Mouse (Mus musculus) heart, adult 9 months (tissue): ENCODE measurements around the gene Tdrd9.

Experiments used
- DNase-seq, 2 experiments: peaks; one replicate each; pipeline ENCODE4 v3.0.0; 2022; ENCODE audit warnings: low spot score in 2 of 2

Tdrd9 gene

DNA sequence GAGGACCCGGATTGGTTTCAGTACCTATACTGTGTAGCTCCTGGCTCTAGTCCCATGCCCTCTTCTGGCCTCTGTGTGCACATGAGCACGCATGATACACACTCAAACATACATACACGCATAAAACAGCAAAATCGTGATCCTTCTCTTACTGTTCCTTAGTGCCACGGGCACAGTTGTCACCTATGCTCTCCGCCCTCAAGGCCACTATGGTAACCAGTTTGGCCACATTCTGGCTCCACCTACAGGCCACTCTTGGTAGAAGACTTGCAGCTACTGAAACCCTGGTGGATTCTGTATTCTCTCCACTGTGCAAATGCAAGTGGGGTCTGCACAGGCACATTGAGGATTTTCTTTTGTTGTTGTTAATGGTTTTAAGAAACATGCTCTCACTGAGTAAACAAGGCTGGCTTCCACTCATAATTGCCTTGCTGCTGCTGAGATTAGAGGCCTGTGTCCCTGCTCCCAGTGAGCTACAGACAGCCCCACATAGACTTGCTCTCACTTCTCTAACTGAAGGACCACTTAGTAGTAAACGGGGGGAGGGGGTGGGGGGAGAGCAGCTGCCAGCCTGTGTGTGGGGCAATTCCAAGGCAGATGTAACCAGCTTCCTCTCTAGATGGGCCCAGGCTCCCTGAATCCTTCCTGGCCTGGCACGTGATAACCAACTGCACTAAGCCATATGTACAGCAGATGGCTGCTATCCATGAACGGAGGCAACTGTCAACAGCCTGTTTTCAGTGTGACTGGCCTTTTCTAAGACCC lies 13.1 kb upstream of the Tdrd9 start:
- peak; percentile 29 to 68 for DNase-seq

DNA sequence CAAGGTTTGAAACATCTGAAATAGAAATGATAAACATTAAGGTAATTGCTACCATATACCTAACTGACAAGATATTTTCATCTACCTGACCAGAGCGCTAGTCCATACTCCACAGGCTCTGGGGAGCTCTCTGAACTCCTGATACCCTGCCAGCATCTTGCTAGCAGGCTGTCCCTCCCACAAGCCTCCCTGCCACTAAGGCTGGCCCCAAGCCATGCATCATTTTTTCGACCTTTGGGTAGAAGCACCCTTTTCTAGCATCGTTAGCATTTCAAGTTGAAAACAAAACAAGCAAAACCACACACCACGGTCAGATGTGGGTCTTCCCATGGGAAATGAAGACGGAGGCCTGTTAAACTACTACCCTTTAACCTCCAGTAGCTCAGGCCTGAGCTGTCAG lies 8.0 kb upstream of the Tdrd9 start:
- no peak for DNase-seq

DNA sequence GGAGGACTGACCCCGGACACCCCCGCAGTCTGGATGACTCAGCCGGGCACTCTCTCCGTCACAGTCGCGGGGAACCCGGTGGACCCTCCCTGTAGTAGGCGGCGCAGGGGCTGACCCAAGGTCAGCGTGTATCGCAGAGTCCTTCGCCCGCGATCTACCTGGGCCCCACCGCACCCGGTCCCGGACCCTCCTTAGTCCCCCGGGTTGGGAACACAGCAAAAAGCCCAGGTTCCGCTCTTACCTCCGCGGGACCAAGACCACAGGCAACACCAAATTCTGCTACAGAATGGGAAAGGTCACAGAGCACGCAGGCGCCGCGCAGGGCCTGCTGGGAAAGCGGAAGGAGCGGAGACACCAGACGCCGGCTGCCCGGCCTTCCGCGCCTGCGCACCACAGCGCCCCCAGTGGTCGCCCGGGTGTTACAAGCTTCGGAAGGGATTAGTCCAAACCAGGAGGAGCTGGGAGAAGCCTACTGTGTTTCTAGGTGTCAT lies 4.6 kb upstream of the Tdrd9 start, which contains the start of gene Atp5mpl:
Gene Atp5mpl (minus strand): TSS at position 295 of the 491 bp plus-strand sequence.
- peak; percentile 88 to 93 for DNase-seq

DNA sequence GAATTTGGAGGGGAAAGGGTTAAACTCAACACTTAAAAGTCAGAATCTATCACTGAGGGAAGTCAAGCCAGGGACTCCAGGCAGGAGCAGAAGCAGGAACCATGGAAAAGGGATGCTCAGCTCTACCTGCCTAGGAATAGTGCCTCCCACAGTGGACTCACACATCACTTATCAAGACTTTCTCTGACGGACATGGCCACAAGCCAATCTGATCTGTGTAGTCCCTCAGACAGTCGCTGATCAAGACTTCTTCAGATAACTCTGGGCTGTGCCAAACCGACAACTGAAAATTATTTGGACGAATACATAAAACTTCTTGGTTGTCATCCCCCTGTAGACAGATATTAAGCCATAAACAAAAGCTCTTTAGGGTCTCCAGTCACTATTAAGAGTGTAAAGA lies 1.3 kb upstream of the Tdrd9 start:
- DNase-seq, result no peak

DNA sequence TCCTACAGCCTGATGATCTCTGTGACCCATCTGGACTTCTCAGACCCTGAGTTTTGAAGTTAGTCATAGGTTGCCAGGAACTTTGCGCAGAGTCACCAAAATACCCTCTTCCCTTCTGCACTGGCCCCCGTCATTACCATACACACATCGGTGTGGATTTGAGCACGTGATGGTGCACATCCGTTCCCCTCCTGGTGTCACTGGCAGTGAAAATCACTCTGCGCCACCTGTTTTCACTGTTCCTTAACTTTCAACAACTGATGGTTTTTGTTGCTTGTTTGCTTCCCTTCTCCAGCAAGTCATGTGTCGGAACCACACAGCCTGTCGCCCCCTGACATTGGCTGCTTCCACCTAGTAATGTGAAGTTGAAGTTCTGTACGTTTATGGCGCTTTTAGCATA lies 1.1 kb downstream of the Tdrd9 start:
- no peak for DNase-seq

DNA sequence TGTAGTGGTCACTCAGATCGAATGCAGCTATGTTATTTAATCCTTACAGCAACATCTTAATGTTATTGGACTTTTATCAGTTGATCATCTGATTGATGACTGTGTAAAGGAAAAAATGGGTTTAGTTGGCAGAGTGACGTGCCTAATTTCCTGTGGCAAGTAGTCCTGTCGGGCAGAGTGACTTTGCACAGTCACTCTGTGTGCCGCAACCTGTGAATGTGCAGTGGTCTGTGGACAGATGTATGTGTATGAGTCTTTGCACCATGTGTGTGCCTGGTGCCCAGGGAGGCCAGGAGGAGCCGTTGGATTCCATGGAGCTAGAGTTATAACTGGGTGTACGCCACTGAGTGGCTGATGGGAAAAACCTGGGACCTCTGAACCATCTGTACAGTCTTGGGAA lies 3.2 kb downstream of the Tdrd9 start:
- DNase-seq, result no peak

DNA sequence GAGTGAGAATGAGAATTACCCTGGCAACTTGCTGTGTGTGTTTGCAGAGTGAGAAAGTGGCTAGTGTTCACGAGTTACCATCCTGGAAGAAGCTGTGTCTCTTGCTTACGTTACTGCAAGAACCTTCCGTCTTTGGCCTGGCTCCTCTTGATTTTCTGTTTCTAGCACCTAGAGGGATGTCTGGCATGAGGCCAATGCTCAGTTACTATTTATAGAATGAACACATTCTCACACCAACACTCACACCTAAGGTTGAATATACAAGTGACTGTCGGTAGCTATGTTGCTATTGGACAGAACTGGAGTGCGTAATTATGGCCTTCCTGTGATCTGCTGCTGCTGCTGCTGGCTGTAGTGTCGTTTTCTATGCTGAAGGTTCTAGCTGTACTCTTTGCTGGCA lies 5.8 kb downstream of the Tdrd9 start:
- DNase-seq, result peak in 1 of 2 experiments; percentile 45

DNA sequence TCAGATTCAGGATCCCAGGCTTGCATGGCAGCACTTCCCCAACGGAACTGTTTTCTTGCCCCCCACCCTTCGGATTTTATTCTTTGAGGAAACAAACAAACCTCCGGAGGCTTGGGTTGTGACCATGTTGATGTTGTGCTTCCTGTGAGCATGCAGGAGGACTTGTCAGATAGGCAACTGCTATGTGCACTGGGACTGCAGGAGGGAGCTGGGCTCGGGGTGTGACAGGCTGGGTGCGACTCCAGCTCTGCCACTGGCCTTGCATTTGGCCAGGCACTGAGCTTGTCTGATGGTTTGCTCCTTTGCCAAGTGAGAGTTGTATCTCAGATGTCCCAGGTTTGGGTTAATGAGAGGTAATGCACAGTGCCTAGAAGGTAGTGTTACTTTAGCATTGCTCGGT lies 6.9 kb downstream of the Tdrd9 start:
- no peak for DNase-seq

DNA sequence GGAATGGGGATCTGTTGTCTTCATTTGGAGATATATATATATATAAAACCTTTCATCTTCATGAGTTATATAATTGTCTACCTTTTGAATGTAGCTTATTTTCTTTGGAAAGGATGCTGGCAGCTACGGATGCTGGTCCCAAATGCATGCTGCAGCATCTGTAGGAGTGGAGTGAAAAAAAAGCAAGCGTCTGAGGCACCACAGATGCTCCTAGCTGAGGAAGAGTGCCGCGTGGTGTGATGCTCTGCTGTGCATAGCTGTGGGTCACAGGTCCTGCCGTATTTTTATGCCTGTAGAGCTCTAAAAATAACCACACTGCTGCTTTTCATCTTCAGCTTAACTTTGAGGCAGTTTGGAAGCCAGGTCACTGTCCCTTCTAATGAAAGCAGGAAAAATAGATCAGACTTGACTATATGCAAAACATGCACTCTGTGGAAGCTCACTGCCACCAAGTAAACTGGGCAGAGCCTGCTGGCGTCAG lies 9.6 kb downstream of the Tdrd9 start, which contains the start of gene Rd3l:
Gene Rd3l (minus strand): TSS at position 431 of the 481 bp plus-strand sequence.
- no peak for DNase-seq

DNA sequence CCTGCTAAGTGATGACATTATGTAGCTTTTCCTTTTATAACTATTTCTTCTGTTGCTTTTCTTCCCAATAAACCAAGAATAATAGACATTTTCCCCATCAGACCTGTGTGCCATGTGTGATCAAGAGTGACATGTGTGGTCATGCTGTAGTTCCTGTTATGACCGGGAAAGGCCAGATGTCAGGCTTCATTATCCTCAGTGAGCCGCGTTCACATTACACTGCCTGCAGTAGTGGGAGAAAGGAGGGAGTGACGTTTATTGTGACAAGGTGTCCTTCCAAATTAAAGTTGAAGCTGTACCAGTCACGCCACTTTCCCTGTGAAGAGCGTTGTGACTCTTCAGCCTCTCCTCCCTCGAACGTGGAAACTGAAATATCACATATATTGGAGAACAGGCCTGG lies 10.5 kb downstream of the Tdrd9 start:
- no peak for DNase-seq

DNA sequence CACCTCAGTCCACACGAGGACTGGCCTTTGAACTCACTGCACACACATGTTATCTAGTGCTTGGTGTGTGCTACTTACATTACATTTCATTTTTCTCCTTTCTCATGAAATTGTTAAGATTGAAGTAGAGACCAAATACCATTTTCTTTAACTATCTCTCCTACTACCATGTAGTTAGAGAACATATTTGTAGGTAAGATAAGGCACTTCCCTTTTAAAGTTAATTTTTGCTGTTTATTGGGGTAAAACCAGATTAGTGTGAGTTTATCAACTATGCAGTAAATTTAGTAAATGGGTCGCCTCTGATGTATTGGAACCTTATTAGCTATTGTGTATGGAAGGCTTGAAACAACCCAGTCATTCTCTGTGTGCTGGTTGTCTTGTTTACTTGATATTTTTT lies 11.8 kb downstream of the Tdrd9 start:
- DNase-seq, result no peak

DNA sequence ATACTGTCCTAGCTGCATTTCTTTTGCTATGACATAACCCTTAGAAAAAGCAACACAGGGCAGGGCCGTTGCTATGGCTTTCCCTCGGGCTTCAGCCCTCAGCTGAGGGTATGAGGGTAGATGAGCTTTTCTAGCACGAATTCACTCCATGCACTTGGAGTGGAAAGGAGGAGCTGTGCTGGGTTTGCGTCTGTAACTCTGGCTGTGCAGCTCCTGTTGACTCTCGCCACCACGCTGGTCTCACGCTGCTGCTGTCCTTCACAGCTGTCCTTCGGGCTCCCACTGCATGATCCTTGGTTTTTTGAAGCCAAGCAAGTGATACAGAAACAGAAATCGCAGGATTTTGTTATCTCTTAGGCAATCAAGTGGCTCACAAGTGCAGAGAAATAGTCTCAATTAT lies 15.4 kb downstream of the Tdrd9 start:
- no peak for DNase-seq

DNA sequence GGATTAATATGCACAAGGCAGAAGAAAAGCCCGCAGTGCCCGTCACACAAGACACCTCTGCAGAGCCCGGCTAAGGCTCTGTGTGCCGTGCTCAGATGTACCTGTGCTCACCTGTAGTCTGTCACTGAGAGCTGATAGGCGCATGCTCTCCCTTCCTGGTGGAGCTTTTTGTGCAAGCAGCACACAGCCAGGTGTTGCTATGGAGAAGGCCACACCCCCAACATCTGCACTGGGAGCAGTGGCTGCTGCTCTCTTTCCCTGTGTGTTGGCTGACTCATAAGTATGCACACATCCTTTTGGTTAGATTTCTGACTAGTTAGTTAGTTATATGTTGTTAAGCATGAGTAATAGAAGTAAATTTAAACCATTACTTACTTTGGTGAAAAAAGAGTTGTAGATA lies 21.3 kb downstream of the Tdrd9 start:
- no peak for DNase-seq

DNA sequence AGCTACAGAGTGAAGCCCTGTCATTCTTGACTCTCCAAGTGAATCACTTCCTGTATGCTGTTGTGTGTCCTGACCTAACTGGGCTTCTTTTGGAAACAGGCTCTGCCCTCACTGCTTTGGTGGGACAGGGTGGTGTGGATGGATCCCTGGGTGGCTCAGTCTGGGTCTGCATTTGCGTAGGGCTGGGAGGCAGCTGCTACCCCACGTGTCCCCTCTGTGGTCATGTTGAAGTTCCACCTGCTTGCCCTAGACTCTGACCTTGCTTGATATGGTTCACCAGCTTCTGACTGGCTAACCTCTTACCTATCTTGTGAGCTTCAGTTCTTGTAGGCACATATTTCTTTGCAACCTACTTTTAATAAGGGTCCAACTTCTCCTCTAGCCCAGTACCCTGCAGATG lies 23.8 kb downstream of the Tdrd9 start:
- no peak for DNase-seq

DNA sequence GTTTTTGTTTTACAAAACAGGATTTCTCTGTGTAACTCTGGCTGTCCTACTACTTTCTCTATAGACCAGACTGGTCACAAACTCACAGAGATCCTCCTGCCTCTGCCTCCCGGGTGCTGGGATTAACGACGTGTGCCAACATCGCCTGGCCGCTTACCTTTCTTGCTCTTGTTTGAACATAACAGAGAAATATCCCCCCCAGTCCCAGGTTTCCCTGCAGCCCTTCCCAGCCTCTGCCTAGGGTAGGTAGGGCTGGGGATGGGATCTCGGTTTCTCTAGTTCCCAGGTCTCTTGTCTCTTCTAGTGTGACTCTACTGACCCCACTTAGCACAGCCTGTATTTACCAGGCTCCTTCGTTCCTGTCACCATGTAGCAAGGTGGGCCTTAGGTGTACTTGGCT lies 28.4 kb downstream of the Tdrd9 start:
- DNase-seq, result no peak

DNA sequence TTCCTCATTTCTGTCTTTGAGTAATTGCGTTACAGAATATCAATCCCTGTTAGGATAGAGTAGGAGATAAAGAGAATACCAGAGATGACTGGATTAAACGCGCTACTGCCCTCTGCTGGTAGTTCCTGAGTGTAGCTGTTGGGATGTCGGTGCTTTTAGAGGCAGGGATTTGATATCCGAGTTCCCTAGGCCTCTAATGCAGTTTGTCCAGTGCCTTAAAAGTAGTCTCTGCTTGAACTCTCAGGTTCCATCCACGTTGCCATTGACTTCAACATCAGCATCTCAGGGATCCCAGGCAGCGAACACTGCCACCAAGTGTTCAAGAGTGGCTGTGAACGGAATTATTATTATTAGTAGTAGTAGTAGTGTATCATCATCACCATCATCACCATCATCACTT lies 29.9 kb downstream of the Tdrd9 start:
- peak in 1 of 2 experiments; percentile 41 for DNase-seq

DNA sequence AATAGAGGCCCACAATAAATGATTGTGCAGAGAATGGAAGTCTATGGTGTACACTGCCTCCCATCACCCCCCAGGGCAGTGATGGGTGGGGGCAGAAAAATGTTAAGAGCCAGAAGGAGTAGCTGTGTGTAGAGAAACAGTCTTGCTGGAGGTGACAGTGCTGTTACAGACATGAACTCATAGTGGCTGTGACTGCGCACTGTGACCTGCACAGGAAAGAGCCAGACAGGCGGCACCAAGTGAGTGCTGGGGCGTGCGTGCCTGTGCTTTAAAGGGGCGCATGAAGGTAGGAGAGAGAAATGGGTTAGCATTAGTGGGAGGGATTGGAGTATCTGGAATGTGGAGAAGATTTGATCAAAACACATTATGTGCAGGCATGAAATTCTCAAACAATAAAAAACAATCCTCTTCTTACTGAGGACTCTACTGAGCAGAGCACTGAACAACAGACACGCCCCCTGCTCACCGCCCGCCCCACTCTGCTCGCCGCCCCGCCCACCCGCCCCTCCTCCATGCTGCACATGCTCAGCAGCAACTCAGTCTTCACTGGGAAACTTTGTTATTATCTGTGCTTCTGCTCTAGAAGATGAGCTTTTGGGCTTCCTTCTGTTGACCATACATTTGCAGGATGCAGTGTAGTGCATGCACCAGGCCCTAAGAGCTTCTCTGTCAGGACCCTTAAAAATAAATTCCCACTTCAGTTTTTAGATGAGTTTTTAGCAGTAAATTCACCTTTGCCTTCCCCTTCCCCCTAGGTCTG lies 41.3 kb downstream of the Tdrd9 start:
- no peak for DNase-seq

DNA sequence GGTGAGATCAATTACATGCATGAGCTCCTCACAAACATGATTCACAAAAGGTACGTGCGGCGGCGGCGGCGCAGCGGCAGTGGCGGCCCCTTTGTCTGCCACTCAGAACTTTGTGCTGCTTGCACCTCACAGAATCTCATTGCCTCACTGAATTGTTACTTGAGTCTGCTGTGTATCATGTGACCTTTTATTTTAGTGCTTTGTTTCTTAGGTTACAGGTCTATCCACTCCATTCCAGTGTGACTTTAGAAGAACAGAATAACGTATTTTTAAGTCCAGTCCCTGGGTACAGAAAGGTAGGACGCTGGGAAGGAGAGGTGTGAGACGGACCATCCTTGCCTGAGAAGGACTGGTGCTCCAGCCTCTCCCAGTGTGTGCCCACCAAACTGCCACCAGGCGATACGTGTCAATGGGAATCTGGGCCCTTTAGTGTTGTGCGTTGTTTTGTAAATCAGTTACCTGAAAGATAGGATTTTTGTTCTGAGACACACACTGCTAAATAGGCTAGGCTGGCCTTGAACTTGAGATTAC lies 42.0 kb downstream of the Tdrd9 start:
- DNase-seq, result no peak

DNA sequence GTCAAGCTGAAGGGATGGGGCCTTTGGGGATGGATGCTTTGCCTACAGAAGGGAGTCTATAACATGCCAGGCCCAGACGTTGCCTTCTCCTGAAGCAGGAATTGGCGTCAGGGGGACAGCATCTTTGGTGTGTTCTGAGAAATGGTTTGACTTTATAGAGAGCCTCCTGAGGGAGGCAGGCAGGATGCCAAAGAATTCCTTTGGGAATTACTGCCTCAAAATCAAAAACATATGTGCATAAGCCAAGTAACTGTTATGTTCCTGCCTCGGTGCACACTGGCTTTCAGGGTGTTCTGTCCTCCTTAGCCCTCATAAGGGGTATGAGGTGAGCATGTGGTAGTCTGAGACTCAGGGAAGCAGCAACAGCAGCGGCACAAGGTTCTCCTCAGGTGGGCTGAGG lies 45.0 kb downstream of the Tdrd9 start:
- no peak for DNase-seq

DNA sequence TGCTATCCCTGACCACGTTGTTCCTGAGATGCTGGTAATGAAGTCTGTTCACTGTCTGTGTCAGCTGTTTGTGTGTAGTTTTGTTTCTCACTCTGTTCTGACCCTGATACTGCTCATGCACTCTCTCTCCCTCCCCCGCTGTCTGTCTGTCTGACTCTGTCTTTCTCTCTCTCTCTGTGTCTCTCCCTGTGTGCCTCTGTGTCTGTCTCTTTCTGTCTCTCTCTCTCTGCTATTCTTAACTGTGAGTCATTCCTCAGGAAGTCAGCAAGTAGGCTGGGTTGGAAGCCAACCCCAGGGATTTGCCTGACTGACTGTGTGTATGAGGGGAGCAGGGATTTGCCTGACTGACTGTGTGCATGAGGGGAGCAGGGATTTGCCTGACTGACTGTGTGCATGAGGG lies 51.9 kb downstream of the Tdrd9 start:
- no peak for DNase-seq

DNA sequence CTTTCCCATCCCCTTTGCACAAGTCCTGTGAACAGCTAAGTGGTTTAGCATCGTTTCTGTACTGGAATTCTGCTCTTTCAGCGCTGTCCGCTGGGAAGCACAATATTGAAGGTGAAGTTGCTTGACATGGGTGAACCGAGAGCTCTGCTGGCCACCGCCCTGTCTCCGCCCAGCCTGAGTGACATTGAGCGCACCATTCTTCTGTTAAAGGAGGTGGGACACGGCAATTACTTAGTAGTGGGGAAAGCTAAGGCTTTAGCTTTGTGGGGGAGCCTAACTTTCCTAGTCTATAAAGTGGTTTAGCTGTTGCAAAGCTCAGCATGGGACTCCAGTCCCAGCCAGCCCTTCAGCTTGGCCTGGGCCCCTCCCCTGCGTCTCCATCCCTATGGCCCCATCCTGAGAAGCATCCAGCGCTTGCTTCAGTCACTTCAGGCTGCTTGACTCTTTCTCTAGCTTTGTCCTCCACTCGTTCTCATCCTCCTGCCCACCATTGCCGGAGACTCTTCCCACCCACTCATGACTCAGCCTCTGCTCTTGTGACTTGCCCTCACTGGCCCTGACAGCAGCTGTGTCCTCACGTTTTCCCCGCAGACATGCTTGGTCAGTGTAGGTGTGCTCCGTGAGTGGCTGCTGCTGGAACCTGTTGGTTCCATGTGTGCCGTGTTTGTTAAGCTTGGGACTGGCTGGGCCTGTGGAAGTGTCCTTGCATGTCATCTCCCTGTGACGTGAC lies 53.4 kb downstream of the Tdrd9 start:
- no peak for DNase-seq

DNA sequence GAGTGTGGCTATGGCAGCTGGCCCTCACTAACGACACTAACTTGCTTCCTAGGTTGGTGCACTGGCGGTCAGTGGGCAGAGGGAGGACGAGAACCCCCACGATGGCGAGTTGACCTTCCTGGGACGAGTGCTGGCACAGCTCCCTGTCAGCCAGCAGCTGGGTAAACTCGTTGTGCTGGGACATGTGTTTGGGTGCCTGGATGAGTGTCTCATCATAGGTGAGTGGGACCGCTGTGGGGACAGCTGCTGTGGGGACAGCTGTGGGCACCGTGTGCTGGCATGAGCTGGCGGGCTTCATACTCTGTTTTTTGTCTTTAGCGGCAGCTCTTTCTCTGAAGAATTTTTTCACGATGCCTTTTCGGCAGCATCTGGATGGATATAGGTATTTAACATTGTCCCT lies 54.1 kb downstream of the Tdrd9 start:
- no peak for DNase-seq
